Mouse (Mus musculus) ES-Bruce4 (cell line): ENCODE measurements around the gene Olfr1436. TPM values are rescaled to one million over a fixed set of nuclear protein-coding genes. Genes with fewer than 3 reads are reported as not detected.
"Not testable (repeated sequence)": the region's sequence is repeated elsewhere in the genome, so short reads cannot be mapped to it uniquely, and the experiment has no call there.

ENCODE experiments used
- H3K27ac ChIP-seq: 2 replicates; pipeline ENCODE4 v1.5.1; 2012; ENCODE audit warnings: low read length, inconsistent platforms; ENCODE audit not compliant: insufficient read depth
- H3K27me3 ChIP-seq: 2 replicates; pipeline ENCODE4 v1.6.1; 2012; ENCODE audit warnings: mild to moderate bottlenecking, low read length, inconsistent platforms; ENCODE audit not compliant: control insufficient read depth, poor library complexity, insufficient read depth, severe bottlenecking
- H3K36me3 ChIP-seq: 2 replicates; pipeline ENCODE4 v1.6.1; 2012; ENCODE audit warnings: inconsistent platforms, mild to moderate bottlenecking, low read length, moderate library complexity; ENCODE audit not compliant: control insufficient read depth, poor library complexity, insufficient read depth, severe bottlenecking
- H3K4me1 ChIP-seq: one replicate; pipeline ENCODE4 v1.8.1; 2011; ENCODE audit warnings: low read length; ENCODE audit not compliant: control insufficient read depth, insufficient read depth
- H3K4me3 ChIP-seq: 2 replicates; pipeline ENCODE4 v1.5.1; 2011; ENCODE audit warnings: low read depth, mild to moderate bottlenecking, low read length
- H3K9ac ChIP-seq: 2 replicates; pipeline ENCODE4 v1.6.1; 2012; ENCODE audit warnings: low read depth, mild to moderate bottlenecking, inconsistent platforms; ENCODE audit not compliant: poor library complexity, severe bottlenecking
- H3K9me3 ChIP-seq: replicated peaks from 2 replicates; pipeline ENCODE4 v1.6.1; 2012; ENCODE audit warnings: mild to moderate bottlenecking, low read length, inconsistent platforms; ENCODE audit not compliant: control insufficient read depth, poor library complexity, insufficient read depth, severe bottlenecking
- CTCF ChIP-seq: IDR thresholded peaks from one replicate; pipeline ENCODE4 v1.8.1; 2011; ENCODE audit warnings: low read depth, low read length
- EP300 ChIP-seq: IDR thresholded peaks from 2 replicates; pipeline ENCODE4 v1.6.1; 2011; ENCODE audit warnings: low read depth, low read length; ENCODE audit not compliant: insufficient read depth
- POLR2A ChIP-seq: IDR thresholded peaks from one replicate; pipeline ENCODE4 v1.8.1; 2011; ENCODE audit warnings: low read length; ENCODE audit not compliant: insufficient read depth
- polyA plus RNA-seq: library from polyadenylated mRNA; stranded (reverse); fragments of >200 nt; gene quantifications from 2 replicates; pipeline ENCODE4 v1.2.4, GENCODE M21; 2011; ENCODE audit warnings: low read depth; ENCODE audit not compliant: missing spikeins, insufficient read depth, insufficient read length

Gene Olfr1436
- not detected in 2 replicates for polyA plus RNA-seq

DNA sequence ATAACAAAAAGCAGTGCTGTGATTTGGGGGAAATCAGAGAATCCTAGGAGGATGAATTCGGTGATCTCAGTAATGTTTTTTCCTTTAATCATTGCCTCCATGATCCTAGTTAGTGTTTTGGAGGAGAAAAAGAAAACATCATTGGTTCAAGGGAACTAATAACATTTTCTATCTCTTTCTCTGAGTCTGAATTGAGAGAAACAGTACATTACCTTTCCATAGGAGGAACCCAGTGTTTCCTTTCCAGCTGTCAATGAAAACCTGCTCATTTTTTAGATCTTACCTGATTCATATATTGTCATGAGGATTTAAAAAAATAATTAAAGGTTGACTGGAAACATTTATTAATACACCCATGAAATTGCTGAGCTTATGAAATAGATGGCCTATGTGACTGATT lies at the start of gene Olfr1436:
Gene Olfr1436 (minus strand): TSS at position 101 of the 400 bp plus-strand sequence.
- not testable (repeated sequence) for H3K36me3 ChIP-seq, H3K27me3 ChIP-seq, H3K9ac ChIP-seq, H3K4me1 ChIP-seq, H3K9me3 ChIP-seq, H3K27ac ChIP-seq, H3K4me3 ChIP-seq

GRCm38 (mm10) chr19:12335810-12336209 lies 36.9 kb upstream of the Olfr1436 start, which contains the start of gene Olfr1438-ps1:
Gene Olfr1438-ps1, minus strand, starts transcription at chr19:12335910.
- Histone ChIP-seq H3K9me3 (no peaks in the 10 kb centered on the region), H3K4me3 (no peak within 1 kb of the TSS), H3K4me1 (no peaks in the 10 kb centered on the region), H3K36me3 (no peaks in the 10 kb centered on the region), H3K9ac (no peak within 1 kb of the TSS), H3K27ac (no peak within 1 kb of the TSS), H3K27me3 (no peaks in the 10 kb centered on the region)
- TF ChIP-seq POLR2A (no peak), CTCF (no peak), EP300 (no peak)

GRCm38 (mm10) chr19:12325001-12325400 lies 26.1 kb upstream of the Olfr1436 start, which contains the start of gene Olfr1437:
Gene Olfr1437, minus strand, starts transcription at chr19:12325101.
- H3K4me3 ChIP-seq: no peak within 1 kb of the TSS
- no peaks in the 10 kb centered on the region for H3K36me3 ChIP-seq
- no peaks in the 10 kb centered on the region for H3K9me3 ChIP-seq
- TF ChIP-seq CTCF (no peak), POLR2A (no peak), EP300 (no peak)
- H3K4me1 ChIP-seq: no peaks in the 10 kb centered on the region
- no peak within 1 kb of the TSS for H3K9ac ChIP-seq
- no peaks in the 10 kb centered on the region for H3K27me3 ChIP-seq
- no peak within 1 kb of the TSS for H3K27ac ChIP-seq

DNA sequence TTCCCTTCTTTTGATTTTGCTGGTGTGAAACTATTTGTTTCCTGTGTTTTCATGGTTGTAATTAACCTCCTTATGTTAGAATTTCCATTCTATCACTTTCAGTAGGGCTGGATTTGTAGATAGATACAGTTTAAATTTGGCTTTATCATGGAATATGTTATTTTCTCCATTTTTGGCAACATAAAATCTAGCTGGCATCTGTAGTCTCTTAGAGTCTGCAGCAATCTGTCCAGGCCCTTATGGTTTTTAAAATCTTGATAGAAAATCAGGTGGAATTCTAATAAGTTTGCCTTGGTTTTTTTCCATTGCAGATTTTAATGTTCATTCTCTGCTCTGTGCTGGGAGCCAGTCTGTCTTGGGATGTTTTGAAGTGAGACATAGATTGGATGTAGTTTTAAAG lies 6.0 kb downstream of the Olfr1436 start:
- Histone ChIP-seq H3K9me3 (no peaks in the 10 kb centered on the region), H3K4me3 (no peak overlapping the region), H3K9ac (no peak overlapping the region), H3K27me3 (no peaks in the 10 kb centered on the region), H3K4me1 (no peaks in the 10 kb centered on the region), H3K27ac (no peak overlapping the region), H3K36me3 (no peaks in the 10 kb centered on the region)
- TF ChIP-seq POLR2A (no peak), EP300 (no peak), CTCF (no peak)

- no peak within 1 kb of the TSS for H3K27ac ChIP-seq
These were observed 19.4 kb downstream of the Olfr1436 start, which contains the start of gene Olfr1434 for GRCm38 (mm10) chr19:12279554-12279953. Gene Olfr1434, plus strand, starts transcription at chr19:12279854.

DNA sequence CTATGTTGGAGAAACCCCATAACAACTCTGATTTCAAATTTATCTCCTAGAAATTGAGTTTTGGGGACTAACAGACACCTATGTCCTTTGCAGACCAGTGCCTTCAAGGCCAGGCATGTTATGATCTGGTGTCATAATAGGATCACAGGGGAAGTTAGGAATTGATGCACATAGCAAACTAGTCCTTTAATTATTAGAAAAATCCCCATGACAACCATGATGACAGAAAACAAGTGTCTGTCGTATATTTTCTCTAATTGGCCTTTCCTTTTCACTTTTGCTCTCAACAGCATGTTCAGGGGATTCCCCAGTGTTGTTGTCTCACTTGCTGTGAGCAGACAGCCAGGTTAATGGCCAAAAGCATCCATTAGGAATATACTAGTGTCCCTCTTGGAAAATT lies 38.2 kb downstream of the Olfr1436 start, which contains the start of gene Olfr235:
Gene Olfr235 (plus strand): TSS at position 301 of the 400 bp plus-strand sequence.
- no peak within 1 kb of the TSS for H3K27ac ChIP-seq
- H3K36me3 ChIP-seq: no peaks in the 10 kb centered on the region
- H3K4me1 ChIP-seq: no peaks in the 10 kb centered on the region
- H3K9ac ChIP-seq: no peak within 1 kb of the TSS
- no peaks in the 10 kb centered on the region; the same call in 1 of the 2 replicates for H3K27me3 ChIP-seq
- no peak within 1 kb of the TSS for H3K4me3 ChIP-seq
- TF ChIP-seq POLR2A: no peak
- TF ChIP-seq CTCF: no peak
- TF ChIP-seq EP300: no peak
- no peaks in the 10 kb centered on the region for H3K9me3 ChIP-seq

More at GRCm38 (mm10) chr19:12279554-12279953, 19.4 kb downstream of the Olfr1436 start, which contains the start of gene Olfr1434:
- H3K9ac ChIP-seq: no peak within 1 kb of the TSS
- H3K27me3 ChIP-seq: no peaks in the 10 kb centered on the region; the same call in 1 of the 2 replicates
- H3K36me3 ChIP-seq: no peaks in the 10 kb centered on the region
- TF ChIP-seq CTCF (no peak), POLR2A (no peak), EP300 (no peak)
- no peaks in the 10 kb centered on the region for H3K4me1 ChIP-seq
- no peaks in the 10 kb centered on the region for H3K9me3 ChIP-seq
- no peak within 1 kb of the TSS for H3K4me3 ChIP-seq

Other genes with a start within 250 kb of the Olfr1436 start
- gene Olfr1424, start 236.4 kb downstream of the Olfr1436 start, polyA plus RNA-seq: not detected in 2 replicates
- gene Olfr1425, start 221.4 kb downstream of the Olfr1436 start, polyA plus RNA-seq: not detected in 2 replicates
- not detected in 2 replicates for gene Olfr1426, start 207.1 kb downstream of the Olfr1436 start, polyA plus RNA-seq
- not detected in 2 replicates for gene Olfr1427, start 195.8 kb downstream of the Olfr1436 start, polyA plus RNA-seq
- gene Olfr1428, start 183.2 kb downstream of the Olfr1436 start, polyA plus RNA-seq: not detected in 2 replicates
- not detected in 2 replicates for gene Olfr76, start 175.9 kb downstream of the Olfr1436 start, polyA plus RNA-seq
- not detected in 2 replicates for gene Olfr1555-ps1, start 129.0 kb downstream of the Olfr1436 start, polyA plus RNA-seq
- not detected in 2 replicates for gene Olfr1431, start 98.5 kb downstream of the Olfr1436 start, polyA plus RNA-seq
- not detected in 2 replicates for gene Olfr1432, start 66.5 kb downstream of the Olfr1436 start, polyA plus RNA-seq
- gene Olfr262, start 57.5 kb downstream of the Olfr1436 start, polyA plus RNA-seq: not detected in 2 replicates
- not detected in 2 replicates for gene Olfr235, start 38.1 kb downstream of the Olfr1436 start, polyA plus RNA-seq
- gene Olfr1434, start 19.3 kb downstream of the Olfr1436 start, polyA plus RNA-seq: not detected in 2 replicates
- not detected in 2 replicates for gene Olfr1437, start 26.0 kb upstream of the Olfr1436 start, polyA plus RNA-seq
- not detected in 2 replicates for gene Olfr1438-ps1, start 36.8 kb upstream of the Olfr1436 start, polyA plus RNA-seq
- gene Olfr1440, start 88.1 kb upstream of the Olfr1436 start, polyA plus RNA-seq: 0.11 TPM in 1 of 2 replicates, not detected in the other
- 0.46 and 0.64 TPM in 2 replicates for gene Olfr1441, start 118.3 kb upstream of the Olfr1436 start, polyA plus RNA-seq
- not detected in 2 replicates for gene Pfpl, start 128.8 kb upstream of the Olfr1436 start, polyA plus RNA-seq
- 0.20 TPM in 1 of 2 replicates, not detected in the other for gene Mpeg1, start 161.6 kb upstream of the Olfr1436 start, polyA plus RNA-seq
- 4.0 and 5.1 TPM in 2 replicates for gene Dtx4, start 202.3 kb upstream of the Olfr1436 start, polyA plus RNA-seq
- gene Fam111a, start 246.6 kb upstream of the Olfr1436 start, polyA plus RNA-seq: 10.2 and 17.2 TPM in 2 replicates